ENCODE assay signal across 8 mouse cellular contexts in the genomic region with DNA sequence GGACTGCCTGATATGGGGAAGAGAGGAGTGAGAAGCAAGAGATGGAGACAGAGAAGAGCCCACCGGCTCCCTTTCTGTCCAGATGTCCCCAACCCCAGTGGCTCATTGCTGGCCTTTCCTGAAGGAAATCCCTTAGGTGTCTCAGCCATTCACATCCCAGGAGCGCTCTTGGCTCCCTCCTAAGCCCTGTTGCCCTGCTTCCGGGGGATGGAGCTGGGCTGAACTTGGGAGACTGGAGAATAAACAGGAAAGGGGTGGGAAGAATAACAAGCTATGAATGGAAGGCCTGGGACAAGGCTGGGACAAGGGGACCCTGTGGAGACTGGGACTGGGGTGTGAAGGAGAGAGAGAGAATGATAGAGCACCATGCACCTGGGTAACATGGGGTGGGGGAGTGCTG. TPM values are rescaled to one million over a fixed set of nuclear protein-coding genes. Genes with fewer than 3 reads are reported as not detected.
A peak's percentile ranks its signal among the peaks of the same experiment; 100 is the strongest.
DNase-seq lines count a peak whose midpoint lies in the region; ATAC-seq lines count a peak whose summit lies in the region.

No protein-coding gene starts in this region.

- 0 out of 2 replicates have a peak, but pooled peaks cover 10% of the 10 kb centered on the region for H3K27me3 ChIP-seq in midbrain, embryonic 13.5 days
- H3K27me3 ChIP-seq in midbrain, embryonic 11.5 days (ENCODE audit: control insufficient read depth, insufficient read depth, low read length) = no peaks in the 10 kb centered on the region
- peaks cover 14% of the 10 kb centered on the region; the same call in 1 of the 2 replicates for H3K27me3 ChIP-seq in hindbrain, embryonic 10.5 days (ENCODE audit: insufficient read depth, poor library complexity, severe bottlenecking)
- peaks cover 6% of the 10 kb centered on the region; the same call in 1 of the 2 replicates for H3K27me3 ChIP-seq in limb, embryonic 12.5 days
- H3K27me3 ChIP-seq in stomach, embryonic 14.5 days (ENCODE audit: control insufficient read depth, insufficient read depth, low read length) = no peaks in the 10 kb centered on the region

- DNase-seq in midbrain, embryonic 11.5 days (ENCODE audit: low spot score, missing footprints) = no peak
- no peak for DNase-seq in hindbrain, embryonic 10.5 days (ENCODE audit: low spot score)
- no peak for DNase-seq in thymus, postnatal 36 days
- no peak for DNase-seq in layer of hippocampus, postnatal 10 days (ENCODE audit: low spot score in 2 of 2)

- no peak overlapping the region for H3K4me3 ChIP-seq in midbrain, embryonic 13.5 days (replicated peaks)
- no peak overlapping the region for H3K4me3 ChIP-seq in midbrain, embryonic 11.5 days (ENCODE audit: low read depth, low read length)
- H3K4me3 ChIP-seq in hindbrain, embryonic 10.5 days = peak overlapping the region; percentile 26; the same call in 1 of the 2 replicates
- H3K4me3 ChIP-seq in limb, embryonic 12.5 days (replicated peaks) = no peak overlapping the region; the same call in 1 of the 2 replicates
- H3K4me3 ChIP-seq in stomach, embryonic 14.5 days (ENCODE audit: low read depth, low read length) = peak overlapping the region; percentile 2; the same call in 1 of the 2 replicates

- H3K27ac ChIP-seq in midbrain, embryonic 13.5 days = 0 out of 2 replicates have a peak overlapping the region, but pooled peaks have one; percentile 17
- no peak overlapping the region for H3K27ac ChIP-seq in midbrain, embryonic 11.5 days (ENCODE audit: low read depth, low read length)
- H3K27ac ChIP-seq in hindbrain, embryonic 10.5 days = peak overlapping the region; percentile 75
- H3K27ac ChIP-seq in limb, embryonic 12.5 days = peak overlapping the region; percentile 47; the same call in 1 of the 2 replicates
- peak overlapping the region; percentile 67; the same call in 1 of the 2 replicates for H3K27ac ChIP-seq in stomach, embryonic 14.5 days (ENCODE audit: low read length)

- no peak for ATAC-seq in midbrain, embryonic 13.5 days
- ATAC-seq in midbrain, embryonic 11.5 days (ENCODE audit: low FRiP score) = no peak
- ATAC-seq in limb, embryonic 12.5 days (ENCODE audit: insufficient number of reproducible peaks, insufficient read depth, low FRiP score, low TSS enrichment, low read depth) = no peak
- no peak for ATAC-seq in stomach, embryonic 14.5 days (ENCODE audit: insufficient number of reproducible peaks, insufficient read depth, low FRiP score, low read depth)
- no peak for ATAC-seq in monocyte, adult 5-6 weeks (replicated peaks; ENCODE audit: insufficient number of reproducible peaks, low FRiP score, low TSS enrichment, poor library complexity, severe bottlenecking)

- no peak overlapping the region; the same call in 1 of the 2 replicates for H3K4me2 ChIP-seq in midbrain, embryonic 13.5 days (replicated peaks)
- H3K4me2 ChIP-seq in midbrain, embryonic 11.5 days = no peak overlapping the region
- peak overlapping the region; percentile 37 for H3K4me2 ChIP-seq in limb, embryonic 12.5 days
- H3K4me2 ChIP-seq in stomach, embryonic 14.5 days (replicated peaks; ENCODE audit: low read depth, low read length) = peak overlapping the region; percentile 25; the same call in 1 of the 2 replicates

- H3K9ac ChIP-seq in midbrain, embryonic 13.5 days (replicated peaks) = no peak overlapping the region
- no peak overlapping the region for H3K9ac ChIP-seq in midbrain, embryonic 11.5 days (ENCODE audit: low read length)
- 0 out of 2 replicates have a peak overlapping the region, but pooled peaks have one; percentile 47 for H3K9ac ChIP-seq in limb, embryonic 12.5 days (replicated peaks)
- H3K9ac ChIP-seq in stomach, embryonic 14.5 days (replicated peaks; ENCODE audit: low read depth, low read length) = no peak overlapping the region

- peaks cover 10% of the 10 kb centered on the region; the same call in 1 of the 2 replicates for H3K4me1 ChIP-seq in midbrain, embryonic 13.5 days (replicated peaks)
- H3K4me1 ChIP-seq in midbrain, embryonic 11.5 days (ENCODE audit: control insufficient read depth, insufficient read depth, low read length) = no peaks in the 10 kb centered on the region
- peaks cover 21% of the 10 kb centered on the region for H3K4me1 ChIP-seq in hindbrain, embryonic 10.5 days (replicated peaks)
- H3K4me1 ChIP-seq in limb, embryonic 12.5 days (replicated peaks) = peaks cover 23% of the 10 kb centered on the region
- peaks cover 5% of the 10 kb centered on the region; the same call in 1 of the 2 replicates for H3K4me1 ChIP-seq in stomach, embryonic 14.5 days (ENCODE audit: control insufficient read depth, insufficient read depth, low read length)

- H3K36me3 ChIP-seq in midbrain, embryonic 13.5 days = no peaks in the 10 kb centered on the region
- H3K36me3 ChIP-seq in midbrain, embryonic 11.5 days (ENCODE audit: control insufficient read depth, insufficient read depth, low read length) = no peaks in the 10 kb centered on the region
- no peaks in the 10 kb centered on the region for H3K36me3 ChIP-seq in hindbrain, embryonic 10.5 days
- no peaks in the 10 kb centered on the region for H3K36me3 ChIP-seq in limb, embryonic 12.5 days
- no peaks in the 10 kb centered on the region for H3K36me3 ChIP-seq in stomach, embryonic 14.5 days (ENCODE audit: control insufficient read depth, insufficient read depth, low read length)

- no peaks in the 10 kb centered on the region for H3K9me3 ChIP-seq in midbrain, embryonic 13.5 days
- H3K9me3 ChIP-seq in midbrain, embryonic 11.5 days (ENCODE audit: control insufficient read depth, low read length) = no peaks in the 10 kb centered on the region
- H3K9me3 ChIP-seq in hindbrain, embryonic 10.5 days = no peaks in the 10 kb centered on the region
- H3K9me3 ChIP-seq in limb, embryonic 12.5 days = no peaks in the 10 kb centered on the region
- no peaks in the 10 kb centered on the region for H3K9me3 ChIP-seq in stomach, embryonic 14.5 days (ENCODE audit: control insufficient read depth, low read depth, low read length)

- WGBS in midbrain, embryonic 13.5 days = 62% methylated on average over 3 of the region's 3 CpGs
- 48% methylated on average over 3 of the region's 3 CpGs for WGBS in midbrain, embryonic 11.5 days
- WGBS in hindbrain, embryonic 10.5 days = 39% methylated on average over 3 of the region's 3 CpGs
- 33% methylated on average over 3 of the region's 3 CpGs for WGBS in limb, embryonic 12.5 days
- WGBS in stomach, embryonic 14.5 days = 30% methylated on average over 3 of the region's 3 CpGs

RNA-seq across cellular contexts. Expression of a gene that starts 0.7 kb away (rescaled TPM):
- 8.9 and 9.1 TPM in 2 replicates for polyA plus RNA-seq in midbrain, embryonic 13.5 days (2015; fragmentation: Nextera tagmentation; extraction: Ambion mirVana)
- 8.9 and 15.8 TPM in 2 replicates for polyA plus RNA-seq in midbrain, embryonic 11.5 days (2014; fragmentation: Nextera tagmentation; extraction: Ambion mirVana)
- polyA plus RNA-seq in hindbrain, embryonic 10.5 days (2016; fragmentation: Nextera tagmentation; extraction: Ambion mirVana) = 9.1 and 12.5 TPM in 2 replicates
- polyA plus RNA-seq in limb, embryonic 12.5 days (2016; fragmentation: Nextera tagmentation; extraction: Ambion mirVana) = 4.9 and 6.3 TPM in 2 replicates
- polyA plus RNA-seq in stomach, embryonic 14.5 days (2014; fragmentation: Nextera tagmentation; extraction: Ambion mirVana) = 3.9 and 4.7 TPM in 2 replicates
- total RNA-seq in monocyte, adult 5-6 weeks (2017) = 0.29 to 0.48 TPM in 2 of 3 replicates, not detected in the other
- total RNA-seq in layer of hippocampus, postnatal 10 days (2021) = 10 to 100 TPM; 12.9 to 13.0 TPM

RNA-seq across cellular contexts. Expression of a gene that starts 24.8 kb away (rescaled TPM):
- 2.8 and 3.4 TPM in 2 replicates for polyA plus RNA-seq in midbrain, embryonic 13.5 days (2015; fragmentation: Nextera tagmentation; extraction: Ambion mirVana)
- polyA plus RNA-seq in midbrain, embryonic 11.5 days (2014; fragmentation: Nextera tagmentation; extraction: Ambion mirVana) = 4.4 and 4.8 TPM in 2 replicates
- polyA plus RNA-seq in hindbrain, embryonic 10.5 days (2016; fragmentation: Nextera tagmentation; extraction: Ambion mirVana) = 8.1 and 8.4 TPM in 2 replicates
- polyA plus RNA-seq in limb, embryonic 12.5 days (2016; fragmentation: Nextera tagmentation; extraction: Ambion mirVana) = 2.6 and 3.8 TPM in 2 replicates
- polyA plus RNA-seq in stomach, embryonic 14.5 days (2014; fragmentation: Nextera tagmentation; extraction: Ambion mirVana) = 6.1 and 8.0 TPM in 2 replicates
- 64.4 to 104 TPM (median 95.5 TPM) in 3 replicates for total RNA-seq in monocyte, adult 5-6 weeks (2017)
- 1 to 10 TPM; 2.3 to 4.3 TPM for total RNA-seq in layer of hippocampus, postnatal 10 days (2021)

RNA-seq across cellular contexts. Expression of a gene that starts 26.3 kb away (rescaled TPM):
- 13.3 and 15.3 TPM in 2 replicates for polyA plus RNA-seq in midbrain, embryonic 13.5 days (2015; fragmentation: Nextera tagmentation; extraction: Ambion mirVana)
- 17.3 and 20.1 TPM in 2 replicates for polyA plus RNA-seq in midbrain, embryonic 11.5 days (2014; fragmentation: Nextera tagmentation; extraction: Ambion mirVana)
- polyA plus RNA-seq in hindbrain, embryonic 10.5 days (2016; fragmentation: Nextera tagmentation; extraction: Ambion mirVana) = 17.7 and 17.8 TPM in 2 replicates
- 24.6 and 26.6 TPM in 2 replicates for polyA plus RNA-seq in limb, embryonic 12.5 days (2016; fragmentation: Nextera tagmentation; extraction: Ambion mirVana)
- polyA plus RNA-seq in stomach, embryonic 14.5 days (2014; fragmentation: Nextera tagmentation; extraction: Ambion mirVana) = 13.1 and 15.5 TPM in 2 replicates
- total RNA-seq in monocyte, adult 5-6 weeks (2017) = 26.8 to 34.9 TPM (median 30.9 TPM) in 3 replicates
- 10 to 100 TPM; 36.0 to 40.1 TPM for total RNA-seq in layer of hippocampus, postnatal 10 days (2021)

RNA-seq across cellular contexts. Expression of a gene that starts 32.9 kb away (rescaled TPM):
- 1.5 and 2.2 TPM in 2 replicates for polyA plus RNA-seq in midbrain, embryonic 13.5 days (2015; fragmentation: Nextera tagmentation; extraction: Ambion mirVana)
- 1.4 and 1.6 TPM in 2 replicates for polyA plus RNA-seq in midbrain, embryonic 11.5 days (2014; fragmentation: Nextera tagmentation; extraction: Ambion mirVana)
- 2.0 and 2.7 TPM in 2 replicates for polyA plus RNA-seq in hindbrain, embryonic 10.5 days (2016; fragmentation: Nextera tagmentation; extraction: Ambion mirVana)
- 2.8 and 3.5 TPM in 2 replicates for polyA plus RNA-seq in limb, embryonic 12.5 days (2016; fragmentation: Nextera tagmentation; extraction: Ambion mirVana)
- polyA plus RNA-seq in stomach, embryonic 14.5 days (2014; fragmentation: Nextera tagmentation; extraction: Ambion mirVana) = 3.7 and 3.8 TPM in 2 replicates
- total RNA-seq in monocyte, adult 5-6 weeks (2017) = 3.7 to 7.3 TPM (median 5.1 TPM) in 3 replicates
- 1 to 10 TPM; 1.2 to 2.4 TPM for total RNA-seq in layer of hippocampus, postnatal 10 days (2021)

RNA-seq across cellular contexts. Expression of a gene that starts 38.7 kb away (rescaled TPM):
- 324 and 337 TPM in 2 replicates for polyA plus RNA-seq in midbrain, embryonic 13.5 days (2015; fragmentation: Nextera tagmentation; extraction: Ambion mirVana)
- polyA plus RNA-seq in midbrain, embryonic 11.5 days (2014; fragmentation: Nextera tagmentation; extraction: Ambion mirVana) = 180 and 185 TPM in 2 replicates
- polyA plus RNA-seq in hindbrain, embryonic 10.5 days (2016; fragmentation: Nextera tagmentation; extraction: Ambion mirVana) = 202 and 223 TPM in 2 replicates
- 143 and 145 TPM in 2 replicates for polyA plus RNA-seq in limb, embryonic 12.5 days (2016; fragmentation: Nextera tagmentation; extraction: Ambion mirVana)
- polyA plus RNA-seq in stomach, embryonic 14.5 days (2014; fragmentation: Nextera tagmentation; extraction: Ambion mirVana) = 104 and 105 TPM in 2 replicates
- total RNA-seq in monocyte, adult 5-6 weeks (2017) = 8.6 to 21.8 TPM (median 14.6 TPM) in 3 replicates
- 100 to 1,000 TPM in 1 of 2 experiments, 10 to 100 TPM in 1; 96.4 to 102 TPM for total RNA-seq in layer of hippocampus, postnatal 10 days (2021)

Comparison
In these comparisons a context has a peak if more than half of its experiments do, and no peak if none do; other contexts are left out.
1. H3K4me2 ChIP-seq: peak in limb, embryonic 12.5 days (single experiment) and stomach, embryonic 14.5 days (single experiment); none in midbrain, embryonic 13.5 days (single experiment) and midbrain, embryonic 11.5 days (single experiment).
2. H3K4me3 ChIP-seq: peak in hindbrain, embryonic 10.5 days (single experiment) and stomach, embryonic 14.5 days (single experiment); none in midbrain, embryonic 13.5 days (single experiment), midbrain, embryonic 11.5 days (single experiment) and limb, embryonic 12.5 days (single experiment).